Mouse (Mus musculus) thymus, adult 2 months (tissue): Measurements from ENCODE around the gene Med12l.

Source experiments
- CTCF ChIP-seq: fragments of 200-500 bp; IDR thresholded peaks from 2 replicates; pipeline ENCODE4 v1.5.1; 2012; ENCODE audit warnings: mild to moderate bottlenecking, control low read depth, low read length, moderate library complexity, borderline replicate concordance; ENCODE audit not compliant: control insufficient read depth, poor library complexity, insufficient read depth; ENCODE audit errors: extremely low read depth
- POLR2A ChIP-seq: fragments of 200-500 bp; IDR thresholded peaks from 2 replicates; pipeline ENCODE4 v1.6.1; 2012; ENCODE audit warnings: mild to moderate bottlenecking, low read length, control low read depth, moderate library complexity; ENCODE audit not compliant: control insufficient read depth, poor library complexity, insufficient read depth; ENCODE audit errors: extremely low read depth

DNA sequence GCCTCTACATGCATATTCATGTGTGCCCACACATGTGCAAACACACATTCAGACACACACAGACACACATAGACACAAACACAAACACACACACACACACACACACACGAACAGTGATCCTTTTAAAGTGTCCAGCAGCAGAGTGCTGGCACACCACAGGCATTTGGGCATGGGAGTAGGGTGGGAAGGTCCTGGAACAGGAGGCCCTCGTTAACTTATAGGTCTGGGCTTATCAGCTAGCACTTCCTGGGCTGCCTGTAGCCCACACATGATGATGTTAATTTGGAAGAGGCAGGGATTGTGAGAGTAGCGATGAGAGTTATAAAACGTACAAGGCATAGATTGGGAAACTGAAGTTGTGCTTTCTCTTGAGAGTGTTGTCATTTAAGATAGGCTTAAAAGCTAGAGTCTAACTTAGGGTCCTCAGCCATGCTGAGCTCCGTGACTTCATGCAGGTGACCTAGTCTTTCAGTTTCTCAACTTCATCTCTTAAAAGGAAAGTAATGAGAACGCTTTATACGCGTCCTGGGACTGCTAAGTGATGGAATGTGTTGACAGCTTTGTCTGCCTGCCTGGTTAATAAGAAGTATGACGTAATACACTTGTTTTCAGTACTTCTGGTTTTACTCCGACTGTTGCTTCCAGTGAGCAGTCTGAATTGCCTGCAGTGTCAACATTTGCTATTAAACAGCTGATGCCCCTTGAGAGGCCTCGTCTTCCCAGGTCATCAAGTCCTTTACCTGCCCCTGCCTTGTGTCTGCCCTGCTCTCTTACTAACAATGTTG, 199.3 kb downstream of the Med12l start:
- TF ChIP-seq CTCF (no peak), POLR2A (no peak)
